Mouse (Mus musculus) spleen, postnatal 14 days (tissue): ENCODE data around the gene Wars.

Experiments used
- DNase-seq, 2 experiments: peaks; one replicate each; pipeline ENCODE4 v3.0.0; 2021 to 2022; ENCODE audit warnings: low spot score in 2 of 2

Gene Wars

GRCm38 (mm10) chr12:108909846-108910433 is 16.0 kb upstream of the Wars start:
- no peak for DNase-seq

- DNase-seq: no peak
Measured at GRCm38 (mm10) chr12:108906398-108906797, 12.4 kb upstream of the Wars start.

- no peak for DNase-seq
Measured at GRCm38 (mm10) chr12:108905620-108906302, 11.8 kb upstream of the Wars start.

- DNase-seq: no peak
Measured at GRCm38 (mm10) chr12:108904276-108904653, 10.3 kb upstream of the Wars start.

- DNase-seq: peak in 1 of 2 experiments; percentile 14
Measured at GRCm38 (mm10) chr12:108903600-108904275, 9.8 kb upstream of the Wars start.

GRCm38 (mm10) chr12:108902940-108903339 is 9.0 kb upstream of the Wars start:
- DNase-seq: peak in 1 of 2 experiments; percentile 38

- no peak for DNase-seq
Measured at GRCm38 (mm10) chr12:108901346-108901745, 7.4 kb upstream of the Wars start.

GRCm38 (mm10) chr12:108896006-108896405 is 2.0 kb upstream of the Wars start:
- DNase-seq: no peak

GRCm38 (mm10) chr12:108894432-108894816 is 450 bp upstream of the Wars start:
- no peak for DNase-seq

GRCm38 (mm10) chr12:108892989-108893714 is 822 bp downstream of the Wars start, which contains the start of gene Wdr25:
Wdr25 (plus strand) TSS chr12:108893631.
- DNase-seq: no peak

GRCm38 (mm10) chr12:108888632-108889031 is 5.3 kb downstream of the Wars start:
- DNase-seq: no peak

GRCm38 (mm10) chr12:108887077-108887476 is 6.9 kb downstream of the Wars start:
- no peak for DNase-seq

GRCm38 (mm10) chr12:108885906-108886305 is 8.1 kb downstream of the Wars start:
- DNase-seq: no peak

GRCm38 (mm10) chr12:108882776-108883175 is 11.2 kb downstream of the Wars start:
- no peak for DNase-seq

GRCm38 (mm10) chr12:108881192-108881591 is 12.8 kb downstream of the Wars start:
- DNase-seq: no peak

- DNase-seq: no peak
Measured at GRCm38 (mm10) chr12:108880606-108881005, 13.4 kb downstream of the Wars start.

- no peak for DNase-seq
Measured at GRCm38 (mm10) chr12:108879138-108879537, 14.8 kb downstream of the Wars start.

GRCm38 (mm10) chr12:108873122-108873521 is 20.9 kb downstream of the Wars start:
- DNase-seq: no peak

GRCm38 (mm10) chr12:108869575-108869974 is 24.4 kb downstream of the Wars start:
- no peak for DNase-seq

- DNase-seq: no peak
Measured at GRCm38 (mm10) chr12:108865007-108865494, 28.9 kb downstream of the Wars start.

GRCm38 (mm10) chr12:108858486-108858885 is 35.5 kb downstream of the Wars start:
- DNase-seq: no peak

- no peak for DNase-seq
Measured at GRCm38 (mm10) chr12:108857589-108858184, 36.3 kb downstream of the Wars start.
